Mouse (Mus musculus): ENCODE results near the gene Olfr1382. TPM values are rescaled to one million over a fixed set of nuclear protein-coding genes. Genes with fewer than 3 reads are reported as not detected.

Gene Olfr1382
- polyA plus RNA-seq (2012; rRNA removed), result not detected in 2 replicates

DNA sequence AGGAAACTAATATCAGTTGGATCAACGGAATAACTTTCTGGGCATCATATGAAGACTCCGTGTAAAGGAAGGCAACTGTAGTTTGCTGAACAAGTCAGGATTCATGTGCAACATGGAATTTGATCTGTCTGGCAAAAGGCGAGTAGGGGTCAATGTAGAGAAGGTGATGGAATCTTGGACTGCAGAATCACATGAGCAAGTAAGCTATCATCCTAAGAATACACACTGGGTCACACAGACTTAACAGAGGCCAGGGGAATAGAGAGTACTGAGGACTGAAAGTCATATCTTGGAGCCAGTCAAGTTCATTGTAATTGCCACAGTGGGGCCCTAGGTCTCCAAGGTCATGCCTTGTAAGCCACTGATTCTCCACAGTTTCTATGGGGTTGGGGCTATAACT lies at the start of gene Olfr1382:
TSS of gene Olfr1382 (plus strand) at position 301 of the 400 bp plus-strand sequence.

DNA sequence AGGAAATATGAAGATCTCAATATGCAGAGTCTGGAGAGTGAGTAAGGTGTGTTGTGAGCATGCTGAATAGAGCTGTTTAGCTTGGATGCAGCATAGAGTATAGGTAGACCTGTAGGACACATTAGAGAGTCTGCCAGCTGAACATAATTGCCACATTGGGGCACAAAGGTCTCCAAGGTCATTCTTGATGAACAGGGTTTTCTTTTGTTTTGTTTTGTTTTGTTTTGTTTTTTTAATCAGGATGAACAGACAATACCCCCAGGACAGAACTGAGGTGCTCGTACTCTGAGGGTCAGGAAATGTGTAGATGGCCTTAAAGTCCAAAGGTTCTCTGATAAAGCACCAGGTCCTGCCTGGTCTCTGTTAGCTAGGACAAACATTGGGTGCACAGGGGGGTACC lies 39.3 kb upstream of the Olfr1382 start, which contains the start of gene Olfr1385:
TSS of gene Olfr1385 (plus strand) at position 301 of the 400 bp plus-strand sequence.

DNA sequence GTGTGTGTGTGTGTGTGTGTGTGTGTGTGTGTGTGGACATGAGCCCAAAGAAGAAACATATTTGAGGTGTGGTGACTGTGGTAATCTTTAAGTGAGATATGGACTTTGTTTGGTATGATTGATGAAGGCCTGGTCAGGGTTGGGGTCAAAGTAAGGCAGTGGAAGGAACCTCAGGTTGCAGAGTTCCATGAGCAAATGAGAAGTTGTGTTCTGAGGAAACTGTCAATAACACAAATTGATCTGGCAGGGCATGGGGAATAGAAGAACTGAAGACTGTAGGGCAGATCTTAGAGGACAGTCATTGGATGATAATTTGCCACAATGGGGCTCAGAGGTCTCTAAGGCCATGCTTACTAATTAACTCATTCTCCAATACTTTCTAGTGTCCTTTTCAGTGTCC lies 8.7 kb upstream of the Olfr1382 start, which contains the start of gene Olfr1383:
TSS of gene Olfr1383 (plus strand) at position 301 of the 400 bp plus-strand sequence.

DNA sequence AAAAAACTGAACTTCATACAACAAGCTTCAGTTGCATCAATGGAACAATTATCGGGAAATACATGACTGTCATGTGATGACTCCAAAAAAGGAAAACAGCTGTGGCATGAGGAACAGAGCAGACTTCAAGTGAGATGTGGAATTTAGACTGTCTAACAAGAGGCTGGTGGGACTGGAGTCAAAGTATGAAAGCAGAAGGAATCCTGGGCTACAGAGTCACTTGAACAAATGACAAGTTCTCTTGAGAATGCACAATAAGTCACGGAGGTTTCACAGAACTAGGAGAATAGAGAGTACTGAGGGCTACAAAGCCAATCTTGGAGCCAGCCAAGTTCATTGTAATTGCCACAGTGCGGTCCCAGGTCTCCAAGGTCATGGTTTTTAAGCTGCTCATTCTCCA lies 15.1 kb downstream of the Olfr1382 start, which contains the start of gene Olfr1381:
TSS of gene Olfr1381 (plus strand) at position 301 of the 400 bp plus-strand sequence.

DNA sequence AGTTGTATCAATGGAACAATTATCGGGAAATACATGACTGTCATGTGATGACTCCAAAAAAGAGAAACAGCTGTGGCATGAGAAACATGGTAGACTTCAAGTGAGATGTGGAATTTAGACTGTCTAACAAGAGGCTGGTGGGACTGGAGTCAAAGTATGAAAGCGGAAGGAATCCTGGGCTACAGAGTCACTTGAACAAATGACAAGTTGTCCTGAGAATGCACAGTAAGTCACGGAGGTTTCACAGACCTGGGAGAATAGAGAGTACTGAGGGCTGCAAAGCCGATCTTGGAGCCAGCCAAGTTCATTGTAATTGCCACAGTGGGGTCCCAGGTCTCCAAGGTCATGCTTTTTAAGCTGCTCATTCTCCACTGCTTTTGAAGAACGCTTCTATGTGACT lies 28.5 kb downstream of the Olfr1382 start, which contains the start of gene Olfr1380:
TSS of gene Olfr1380 (plus strand) at position 301 of the 400 bp plus-strand sequence.

Other genes with a start within 250 kb of the Olfr1382 start
- gene Olfr1393, start 249.9 kb upstream of the Olfr1382 start, polyA plus RNA-seq (2012; rRNA removed), result not detected in 2 replicates
- not detected in 2 replicates for gene Olfr1392, start 243.0 kb upstream of the Olfr1382 start, polyA plus RNA-seq (2012; rRNA removed)
- gene Olfr10, start 223.5 kb upstream of the Olfr1382 start, polyA plus RNA-seq (2012; rRNA removed), result not detected in 2 replicates
- gene Olfr1391, start 205.5 kb upstream of the Olfr1382 start, polyA plus RNA-seq (2012; rRNA removed), result not detected in 2 replicates
- not detected in 2 replicates for gene Olfr1390, start 193.1 kb upstream of the Olfr1382 start, polyA plus RNA-seq (2012; rRNA removed)
- gene Olfr1389, start 105.2 kb upstream of the Olfr1382 start, polyA plus RNA-seq (2012; rRNA removed), result not detected in 2 replicates
- gene Olfr1388, start 91.6 kb upstream of the Olfr1382 start, polyA plus RNA-seq (2012; rRNA removed), result not detected in 2 replicates
- gene Olfr1387, start 72.9 kb upstream of the Olfr1382 start, polyA plus RNA-seq (2012; rRNA removed), result not detected in 2 replicates
- gene Olfr1386, start 63.2 kb upstream of the Olfr1382 start, polyA plus RNA-seq (2012; rRNA removed), result not detected in 2 replicates
- not detected in 2 replicates for gene Olfr1385, start 39.2 kb upstream of the Olfr1382 start, polyA plus RNA-seq (2012; rRNA removed)
- not detected in 2 replicates for gene Olfr1384, start 21.5 kb upstream of the Olfr1382 start, polyA plus RNA-seq (2012; rRNA removed)
- not detected in 2 replicates for gene Olfr1383, start 8.6 kb upstream of the Olfr1382 start, polyA plus RNA-seq (2012; rRNA removed)
- not detected in 2 replicates for gene Olfr1381, start 15.2 kb downstream of the Olfr1382 start, polyA plus RNA-seq (2012; rRNA removed)
- gene Olfr1380, start 28.6 kb downstream of the Olfr1382 start, polyA plus RNA-seq (2012; rRNA removed), result not detected in 2 replicates
- 1.8 and 2.8 TPM in 2 replicates for gene Flt4, start 81.0 kb downstream of the Olfr1382 start, polyA plus RNA-seq (2012; rRNA removed)
- 1.5 and 2.4 TPM in 2 replicates for gene Scgb3a1, start 135.4 kb downstream of the Olfr1382 start, polyA plus RNA-seq (2012; rRNA removed)
- gene Cnot6, start 184.5 kb downstream of the Olfr1382 start, polyA plus RNA-seq (2012; rRNA removed), result 1.2 and 2.1 TPM in 2 replicates

Data from stomach, adult 2 months (tissue).